Mouse (Mus musculus) cerebellum, adult 2 months (tissue): ENCODE measurements around the gene Btn1a1.

Experiments
- CTCF ChIP-seq: fragments of 200-500 bp; IDR thresholded peaks from 2 replicates; pipeline ENCODE4 v1.5.1; 2011; ENCODE audit warnings: low read depth, mild to moderate bottlenecking, control low read depth, low read length, moderate library complexity, borderline replicate concordance; ENCODE audit not compliant: insufficient read depth
- POLR2A ChIP-seq: fragments of 200-500 bp; IDR thresholded peaks from 2 replicates; pipeline ENCODE4 v1.6.1; 2011; ENCODE audit warnings: low read length, control low read depth, borderline replicate concordance; ENCODE audit not compliant: insufficient read depth

GRCm38 (mm10) chr13:23515281-23515680 lies 49.6 kb upstream of the Btn1a1 start:
- no peak for TF ChIP-seq CTCF
- TF ChIP-seq POLR2A, result no peak
